Mouse (Mus musculus): Measurements from ENCODE around the gene Calhm1.
"Not testable (repeated sequence)": the region's sequence is repeated elsewhere in the genome, so short reads cannot be mapped to it uniquely, and the experiment has no call there.

DNA sequence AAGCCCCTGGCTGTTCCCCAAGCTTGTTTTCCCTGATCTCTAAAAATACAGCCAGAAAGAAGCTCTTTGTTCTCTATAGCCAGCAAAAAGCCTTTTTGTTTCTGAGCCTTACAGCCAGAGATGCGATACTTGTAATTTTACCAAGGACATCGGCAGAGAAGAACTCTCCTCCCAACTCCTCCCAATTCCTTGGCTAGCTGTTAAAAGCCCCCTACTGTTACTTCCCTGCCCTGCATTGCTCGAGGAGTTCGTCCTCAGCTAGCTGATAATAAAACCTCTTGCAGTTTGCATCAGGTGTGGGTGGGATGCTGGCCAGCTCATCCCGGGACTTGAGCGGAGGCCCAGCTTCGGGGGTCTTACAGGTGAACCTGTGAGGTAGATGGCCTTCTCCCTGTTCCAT lies 4.4 kb downstream of the Calhm1 start:
- TF ChIP-seq CTCF (IDR thresholded peaks at IDR 0.05; ENCODE audit: low read depth, low read length); POLR2A (IDR thresholded peaks at IDR 0.05; ENCODE audit: borderline replicate concordance, low read depth, low read length): not testable (repeated sequence)

Data from bone marrow macrophage, adult 2 months (primary cell).